Mouse (Mus musculus): Measurements from ENCODE around the gene Slx4ip.

Gene Slx4ip

GRCm38 (mm10) chr2:137107203-137107602 is 216.2 kb downstream of the Slx4ip start:
- no peak for DNase-seq (ENCODE audit: low spot score)

GRCm38 (mm10) chr2:137107946-137108345 is 216.9 kb downstream of the Slx4ip start:
- no peak for DNase-seq (ENCODE audit: low spot score)

- no peak for DNase-seq (ENCODE audit: low spot score)
Observed at GRCm38 (mm10) chr2:137109321-137110213, 218.5 kb downstream of the Slx4ip start.

- DNase-seq (ENCODE audit: low spot score): no peak
Observed at GRCm38 (mm10) chr2:137110214-137110898, 219.3 kb downstream of the Slx4ip start.

- DNase-seq (ENCODE audit: low spot score): no peak
Observed at GRCm38 (mm10) chr2:137113288-137114061, 222.5 kb downstream of the Slx4ip start.

- peak; percentile 72 for DNase-seq (ENCODE audit: low spot score)
Observed at GRCm38 (mm10) chr2:137114248-137115096, 223.5 kb downstream of the Slx4ip start.

GRCm38 (mm10) chr2:137115241-137116024 is 224.4 kb downstream of the Slx4ip start:
- peak; percentile 24 for DNase-seq (ENCODE audit: low spot score)

GRCm38 (mm10) chr2:137116025-137116674 is 225.1 kb downstream of the Slx4ip start, which contains the start of gene Jag1:
Gene Jag1 (minus strand): TSS chr2:137116644.
- peak; percentile 42 for DNase-seq (ENCODE audit: low spot score)

- DNase-seq (ENCODE audit: low spot score): peak; percentile 96
Observed at GRCm38 (mm10) chr2:137116675-137117320, 225.8 kb downstream of the Slx4ip start.

GRCm38 (mm10) chr2:137117321-137117690 is 226.3 kb downstream of the Slx4ip start:
- DNase-seq (ENCODE audit: low spot score): peak; percentile 87
